Mouse (Mus musculus) kidney, adult 11 months (tissue): ENCODE measurements at regions not wholly inside any gene's neighbourhood (a gene's known extent, or its start where the extent isn't known, plus 50 kb on each side); places are given as distances from the start of the nearest gene placed in this dataset.
A peak's percentile ranks its signal among the peaks of the same experiment; 100 is the strongest.

Experiments used
- DNase-seq: peaks from one replicate; pipeline ENCODE4 v3.0.0; 2022

- peak; percentile 63 for DNase-seq
Observed at GRCm38 (mm10) chr16:24255037-24255436, 138.3 kb upstream of the Lpp start.

GRCm38 (mm10) chr16:24254590-24254989, 138.7 kb upstream of the Lpp start:
- no peak for DNase-seq

GRCm38 (mm10) chr16:24254143-24254542, 139.2 kb upstream of the Lpp start:
- DNase-seq: no peak

- no peak for DNase-seq
Observed at GRCm38 (mm10) chr16:24247291-24247690, 146.0 kb upstream of the Lpp start.

GRCm38 (mm10) chr16:24238075-24238555, 155.2 kb upstream of the Lpp start:
- DNase-seq: peak; percentile 81

- no peak for DNase-seq
Observed at GRCm38 (mm10) chr16:24237425-24237824, 155.9 kb upstream of the Lpp start.

GRCm38 (mm10) chr16:24237013-24237412, 156.3 kb upstream of the Lpp start:
- peak; percentile 28 for DNase-seq

- DNase-seq: no peak
Observed at GRCm38 (mm10) chr16:24236511-24236910, 156.8 kb upstream of the Lpp start.

GRCm38 (mm10) chr16:24234795-24235194, 158.5 kb upstream of the Lpp start:
- peak; percentile 17 for DNase-seq

GRCm38 (mm10) chr16:24232001-24232530, 161.2 kb upstream of the Lpp start:
- no peak for DNase-seq

GRCm38 (mm10) chr16:24231506-24231905, 161.8 kb upstream of the Lpp start:
- no peak for DNase-seq

GRCm38 (mm10) chr16:24229002-24229607, 164.2 kb upstream of the Lpp start:
- no peak for DNase-seq

- DNase-seq: no peak
Observed at GRCm38 (mm10) chr16:24225897-24226296, 167.4 kb upstream of the Lpp start.

GRCm38 (mm10) chr16:24225090-24225489, 168.2 kb upstream of the Lpp start:
- no peak for DNase-seq

- DNase-seq: no peak
Observed at GRCm38 (mm10) chr16:24223901-24224300, 169.4 kb upstream of the Lpp start.

- DNase-seq: no peak
Observed at GRCm38 (mm10) chr16:24223527-24223880, 169.8 kb upstream of the Lpp start.

GRCm38 (mm10) chr16:24222759-24223526, 170.4 kb upstream of the Lpp start:
- no peak for DNase-seq

- no peak for DNase-seq
Observed at GRCm38 (mm10) chr16:24221992-24222391, 171.3 kb upstream of the Lpp start.

GRCm38 (mm10) chr16:24220613-24221012, 172.7 kb upstream of the Lpp start:
- DNase-seq: no peak

GRCm38 (mm10) chr16:24219691-24220090, 173.6 kb upstream of the Lpp start:
- DNase-seq: no peak

- DNase-seq: no peak
Observed at GRCm38 (mm10) chr16:24218850-24219185, 174.5 kb upstream of the Lpp start.

- no peak for DNase-seq
Observed at GRCm38 (mm10) chr16:24218162-24218849, 175.0 kb upstream of the Lpp start.

- no peak for DNase-seq
Observed at GRCm38 (mm10) chr16:24216828-24217227, 176.5 kb upstream of the Lpp start.

- no peak for DNase-seq
Observed at GRCm38 (mm10) chr16:24215353-24215752, 178.0 kb upstream of the Lpp start.
